Mouse (Mus musculus) kidney, adult 2 months (tissue): ENCODE results near the gene Zbtb25.

Experiments used
- CTCF ChIP-seq: fragments of 200-500 bp; conservative IDR thresholded peaks from 2 replicates; pipeline ENCODE4 v1.5.1; 2011; ENCODE audit warnings: low read depth, mild to moderate bottlenecking, control low read depth, low read length, moderate library complexity, mixed read lengths; ENCODE audit not compliant: insufficient read depth, insufficient read length
- POLR2A ChIP-seq: fragments of 200-500 bp; IDR thresholded peaks from one replicate; pipeline ENCODE4 v1.6.1; 2011; ENCODE audit warnings: low read depth, low read length, control low read depth

DNA sequence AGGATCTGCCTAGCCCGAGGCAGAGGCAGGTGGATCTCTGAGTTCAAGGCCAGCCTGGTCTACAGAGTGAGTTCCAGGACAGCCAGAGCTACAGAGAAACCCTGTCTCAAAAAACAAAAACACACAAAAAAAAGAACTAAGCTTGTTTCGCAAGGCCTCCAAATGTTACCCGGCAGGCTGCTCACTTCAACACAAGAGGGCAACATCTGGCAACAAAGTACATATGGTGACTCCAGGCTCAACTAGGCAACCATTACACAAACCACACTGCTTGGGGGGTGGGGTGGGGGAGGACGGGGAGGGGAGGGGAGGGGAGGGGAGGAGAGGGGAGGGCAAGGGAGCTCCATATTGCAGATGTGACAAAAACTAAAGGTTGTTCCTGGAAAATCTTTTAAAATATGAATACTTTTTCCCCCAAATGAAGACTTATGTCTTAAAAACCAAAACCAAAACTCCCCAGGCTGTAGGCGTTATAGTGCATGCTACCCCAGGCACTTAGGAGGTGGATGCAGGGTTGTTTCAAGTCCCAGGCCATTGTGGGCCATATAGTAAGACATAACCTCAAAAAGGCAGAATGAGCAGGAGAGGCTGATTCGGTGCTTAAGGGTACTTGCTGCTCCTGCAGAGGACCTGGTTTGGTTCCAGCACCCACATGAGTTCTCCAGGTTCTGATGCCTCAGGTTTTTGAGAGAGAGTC lies 23.5 kb downstream of the Zbtb25 start:
- TF ChIP-seq CTCF (peak; percentile 55), POLR2A (no peak)
